Mouse (Mus musculus) neural tube, embryonic 14.5 days (tissue): Measurements from ENCODE around the gene Nhlrc2. TPM values are rescaled to one million over a fixed set of nuclear protein-coding genes. Genes with fewer than 3 reads are reported as not detected.
A peak's percentile ranks its signal among the peaks of the same experiment; 100 is the strongest.

Source experiments
- ATAC-seq: fragments of 200-750 bp; cut with Nextera tagmentation; 2 replicates; pipeline ENCODE4 v1.8.0; 2017; ENCODE audit warnings: low read depth, mild to moderate bottlenecking, moderate TSS enrichment, moderate library complexity
- H3K27ac ChIP-seq: fragments of 300-500 bp; sonication (generic); 2 replicates; pipeline ENCODE4 v1.5.1; 2014; ENCODE audit warnings: low read depth, mild to moderate bottlenecking, control low read depth, low read length, moderate library complexity, mixed read lengths
- H3K27me3 ChIP-seq: fragments of 300-500 bp; sonication (generic); 2 replicates; pipeline ENCODE4 v1.6.1; 2014; ENCODE audit warnings: low read length; ENCODE audit not compliant: control insufficient read depth, insufficient read depth
- H3K36me3 ChIP-seq: fragments of 300-500 bp; sonication (generic); 2 replicates; pipeline ENCODE4 v1.6.1; 2014; ENCODE audit warnings: low read length, mixed read lengths; ENCODE audit not compliant: control insufficient read depth, insufficient read depth
- H3K4me1 ChIP-seq: fragments of 300-500 bp; sonication (generic); 2 replicates; pipeline ENCODE4 v1.6.1; 2014; ENCODE audit warnings: low read length; ENCODE audit not compliant: control insufficient read depth, insufficient read depth
- H3K4me2 ChIP-seq: fragments of 300-500 bp; sonication (generic); 2 replicates; pipeline ENCODE4 v1.6.1; 2014; ENCODE audit warnings: mild to moderate bottlenecking, low read depth, low read length, control low read depth
- H3K4me3 ChIP-seq: fragments of 300-500 bp; sonication (generic); 2 replicates; pipeline ENCODE4 v1.5.1; 2014; ENCODE audit warnings: low read depth, low read length, control low read depth, mixed read lengths
- H3K9ac ChIP-seq: fragments of 300-500 bp; sonication (generic); replicated peaks from 2 replicates; pipeline ENCODE4 v1.6.1; 2014; ENCODE audit warnings: low read depth, mild to moderate bottlenecking, control low read depth, low read length, mixed read lengths
- H3K9me3 ChIP-seq: fragments of 300-500 bp; sonication (generic); 2 replicates; pipeline ENCODE4 v1.6.1; 2016; ENCODE audit warnings: low read length; ENCODE audit not compliant: control insufficient read depth
- WGBS: fragments of 180-500 bp; shearing (Covaris S2); extraction: QIAGEN DNeasy Blood & Tissue Kit; methylation state at CpG from one replicate; pipeline ENCODE4 v1.1.7; 2014; 5-methylcytosine and 5-hydroxymethylcytosine counted together
- polyA plus RNA-seq: library from polyadenylated mRNA; unstranded; fragments of >200 nt; fragmentation: Nextera tagmentation; extraction: Ambion mirVana; gene quantifications from 2 replicates; pipeline ENCODE4 v1.2.1, GENCODE M21; 2014

Nhlrc2 gene
- polyA plus RNA-seq, 1 experiment from 2014 or later: 9.5 TPM

- 89% methylated on average over 3 of the region's 3 CpGs for WGBS
- Histone ChIP-seq H3K27me3 (no peaks in the 10 kb centered on the region), H3K9me3 (no peaks in the 10 kb centered on the region), H3K9ac (no peak overlapping the region), H3K4me2 (no peak overlapping the region), H3K27ac (no peak overlapping the region), H3K4me1 (no peaks in the 10 kb centered on the region), H3K36me3 (no peaks in the 10 kb centered on the region), H3K4me3 (no peak overlapping the region)
- no peak for ATAC-seq
These were observed 13.7 kb upstream of the Nhlrc2 start for GRCm38 (mm10) chr19:56534337-56534736.

DNA sequence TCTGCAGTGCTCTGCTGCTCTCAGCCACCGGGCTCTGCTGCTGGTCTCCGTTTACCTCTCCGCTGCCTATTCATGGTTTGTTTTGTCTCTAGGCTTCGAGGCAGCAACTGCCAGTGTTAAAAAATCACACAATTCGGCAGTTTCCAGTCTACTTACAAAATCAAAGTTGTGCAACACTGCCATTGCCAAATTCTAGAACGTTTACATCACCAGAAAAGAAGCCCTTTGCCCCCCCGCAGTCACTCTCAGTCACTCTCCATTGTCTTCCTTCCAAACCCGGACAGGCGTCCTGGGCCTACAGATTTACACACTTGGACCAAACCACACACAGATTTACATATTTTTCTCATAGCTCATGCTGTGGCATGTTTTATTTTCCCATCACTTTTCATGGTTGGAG, 13.0 kb upstream of the Nhlrc2 start:
- Histone ChIP-seq H3K27ac (no peak overlapping the region), H3K4me3 (no peak overlapping the region), H3K27me3 (no peaks in the 10 kb centered on the region), H3K4me1 (no peaks in the 10 kb centered on the region), H3K36me3 (no peaks in the 10 kb centered on the region), H3K9me3 (no peaks in the 10 kb centered on the region), H3K4me2 (no peak overlapping the region), H3K9ac (no peak overlapping the region)
- WGBS: 67% methylated on average over 9 of the region's 9 CpGs
- no peak for ATAC-seq

DNA sequence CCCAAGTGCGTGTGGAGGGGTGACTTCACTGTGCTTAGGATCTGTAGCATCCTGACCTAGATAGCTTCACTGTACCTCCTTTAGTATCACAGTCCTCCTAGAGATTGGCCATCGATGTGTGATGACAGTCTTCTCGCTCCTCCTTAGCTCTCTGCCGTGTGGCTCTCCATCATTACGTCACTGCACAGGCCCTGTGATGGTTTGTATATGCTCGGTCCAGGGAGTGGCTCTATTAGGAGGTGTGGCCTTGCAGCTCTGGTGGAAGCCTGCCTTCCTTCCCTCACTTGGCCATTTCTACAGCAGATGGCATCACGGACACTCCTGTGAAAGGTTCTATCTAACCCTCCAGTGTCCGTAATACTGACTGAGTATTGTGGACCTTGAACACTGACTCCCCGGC, 12.3 kb upstream of the Nhlrc2 start:
- Histone ChIP-seq H3K4me2 (no peak overlapping the region), H3K27ac (no peak overlapping the region), H3K36me3 (no peaks in the 10 kb centered on the region), H3K27me3 (no peaks in the 10 kb centered on the region), H3K4me1 (no peaks in the 10 kb centered on the region), H3K4me3 (no peak overlapping the region), H3K9ac (no peak overlapping the region), H3K9me3 (no peaks in the 10 kb centered on the region)
- WGBS: 91% methylated on average over 9 of the region's 9 CpGs
- ATAC-seq: no peak

DNA sequence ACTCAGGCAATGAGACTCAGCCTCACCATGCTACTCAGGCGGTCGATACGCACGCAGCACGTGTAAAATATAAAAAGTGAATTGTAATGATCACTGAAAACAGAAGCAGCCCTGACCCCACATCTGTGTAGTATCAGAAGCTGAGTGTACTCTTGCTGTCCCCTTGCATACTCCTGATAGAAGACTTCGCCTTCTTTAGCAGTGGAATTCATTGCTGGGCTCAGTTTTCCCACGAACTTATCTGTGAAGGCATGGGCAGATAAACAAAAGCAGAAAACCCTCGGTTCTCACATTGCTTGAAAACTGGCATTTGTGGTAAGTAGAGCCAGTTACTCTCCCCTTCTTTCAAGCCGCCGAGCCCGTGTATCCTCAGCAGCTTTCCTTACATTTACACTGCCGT, 4.7 kb upstream of the Nhlrc2 start:
- no peaks in the 10 kb centered on the region; the same call in 1 of the 2 replicates for H3K27me3 ChIP-seq

GRCm38 (mm10) chr19:56544681-56545388, 3.2 kb upstream of the Nhlrc2 start:
- no peak for ATAC-seq
- WGBS: 94% methylated on average over 13 of the region's 13 CpGs

More for the DNA sequence above, 4.7 kb upstream of the Nhlrc2 start:
- WGBS: 95% methylated on average over 12 of the region's 12 CpGs
- Histone ChIP-seq H3K4me3 (no peak overlapping the region), H3K4me2 (no peak overlapping the region), H3K9me3 (no peaks in the 10 kb centered on the region), H3K27ac (no peak overlapping the region), H3K9ac (no peak overlapping the region), H3K36me3 (no peaks in the 10 kb centered on the region), H3K4me1 (peaks cover 3% of the 10 kb centered on the region; the same call in 1 of the 2 replicates)
- ATAC-seq: no peak

DNA sequence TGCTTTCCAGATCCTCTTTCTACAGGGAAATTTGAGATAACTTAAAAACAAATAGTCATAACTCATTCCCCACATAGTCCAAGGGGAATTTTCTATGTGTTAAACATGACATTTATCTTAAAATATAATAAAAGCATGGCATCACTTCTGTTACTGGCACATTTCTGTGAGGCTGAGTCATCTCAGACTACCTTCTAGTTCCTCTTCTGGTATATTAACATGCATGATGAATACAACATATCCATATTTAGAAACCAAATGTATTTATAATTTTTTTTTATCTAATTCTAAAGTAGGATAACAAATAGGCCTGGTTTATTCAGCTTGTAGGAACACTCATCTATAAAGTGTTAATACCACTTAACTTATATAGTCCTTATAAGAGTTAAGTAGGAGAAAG, 2.0 kb upstream of the Nhlrc2 start:
- Histone ChIP-seq H3K27ac (no peak overlapping the region), H3K4me3 (no peak overlapping the region), H3K4me1 (peaks cover 19% of the 10 kb centered on the region), H3K4me2 (no peak overlapping the region), H3K9me3 (no peaks in the 10 kb centered on the region), H3K9ac (no peak overlapping the region), H3K36me3 (no peaks in the 10 kb centered on the region), H3K27me3 (peaks cover 4% of the 10 kb centered on the region; the same call in 1 of the 2 replicates)
- ATAC-seq: no peak

More at GRCm38 (mm10) chr19:56544681-56545388, 3.2 kb upstream of the Nhlrc2 start:
- Histone ChIP-seq H3K9me3 (no peaks in the 10 kb centered on the region), H3K4me1 (peaks cover 12% of the 10 kb centered on the region), H3K4me2 (no peak overlapping the region), H3K27ac (no peak overlapping the region), H3K36me3 (no peaks in the 10 kb centered on the region), H3K27me3 (peaks cover 4% of the 10 kb centered on the region; the same call in 1 of the 2 replicates), H3K9ac (no peak overlapping the region), H3K4me3 (no peak overlapping the region)

GRCm38 (mm10) chr19:56547456-56548229, 418 bp upstream of the Nhlrc2 start, which contains the start of gene Dclre1a:
TSS of gene Dclre1a (minus strand) at chr19:56548222.
- Histone ChIP-seq H3K36me3 (peaks cover 9% of the 10 kb centered on the region; the same call in 1 of the 2 replicates), H3K4me1 (peaks cover 19% of the 10 kb centered on the region), H3K4me2 (peak within 1 kb of the TSS; percentile 79), H3K9ac (peak within 1 kb of the TSS; percentile 95), H3K27ac (peak within 1 kb of the TSS; percentile 92), H3K4me3 (peak within 1 kb of the TSS; percentile 100), H3K27me3 (peaks cover 4% of the 10 kb centered on the region; the same call in 1 of the 2 replicates), H3K9me3 (no peaks in the 10 kb centered on the region)
- WGBS: 9% methylated on average over 20 of the region's 20 CpGs
- peak; percentile 82 for ATAC-seq

DNA sequence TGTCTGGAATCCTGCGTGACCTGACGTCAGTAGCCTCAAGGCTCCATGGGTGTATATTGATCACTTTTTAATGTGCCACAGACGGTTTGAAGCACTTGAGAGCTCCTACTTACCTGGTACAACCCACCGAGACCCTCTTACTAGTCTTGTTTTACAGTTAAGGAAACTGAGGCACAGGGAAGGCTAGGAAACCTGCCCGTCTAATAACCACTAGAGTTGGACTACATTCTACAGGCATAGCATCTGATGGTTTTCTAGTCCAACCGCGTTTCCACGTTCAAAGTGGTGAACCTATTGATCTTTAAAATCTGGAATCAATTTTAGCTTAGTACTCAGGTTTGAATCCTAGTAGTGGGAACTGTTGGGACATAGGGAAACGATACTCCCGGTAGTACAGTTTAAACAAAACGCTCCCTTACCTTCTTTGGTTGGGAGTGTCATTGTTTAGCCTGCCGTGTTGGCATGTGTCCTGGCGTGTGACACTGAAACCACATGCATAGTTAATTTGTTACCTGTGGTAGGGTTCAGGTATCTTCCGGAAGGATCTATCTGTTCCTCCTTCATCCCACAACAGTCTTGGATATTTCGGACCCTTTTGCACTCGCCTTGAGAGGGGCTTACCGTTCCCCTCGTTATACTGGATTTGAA, 1.1 kb downstream of the Nhlrc2 start:
- H3K4me2 ChIP-seq: peak overlapping the region; percentile 79
- H3K4me3 ChIP-seq: peak overlapping the region; percentile 100
- H3K4me1 ChIP-seq: peaks cover 19% of the 10 kb centered on the region
- H3K27ac ChIP-seq: peak overlapping the region; percentile 92; the same call in 1 of the 2 replicates
- H3K27me3 ChIP-seq: peaks cover 4% of the 10 kb centered on the region; the same call in 1 of the 2 replicates
- 29% methylated on average over 18 of the region's 18 CpGs for WGBS
- H3K36me3 ChIP-seq: peaks cover 15% of the 10 kb centered on the region
- ATAC-seq: no peak; the same call in 1 of the 2 replicates
- H3K9ac ChIP-seq: peak overlapping the region; percentile 95
- no peaks in the 10 kb centered on the region for H3K9me3 ChIP-seq
